Mouse (Mus musculus): ENCODE measurements around the gene Entpd1.
"Not testable (repeated sequence)": the region's sequence is repeated elsewhere in the genome, so short reads cannot be mapped to it uniquely, and the experiment has no call there.

Entpd1 gene

GRCm38 (mm10) chr19:40611830-40612506, at the start of gene Entpd1, which contains the start of gene Tctn3:
TSS of gene Entpd1 (plus strand) at chr19:40612366.
TSS of gene Tctn3 (minus strand) at chr19:40612233.
- DNase-seq: peak; percentile 93

DNA sequence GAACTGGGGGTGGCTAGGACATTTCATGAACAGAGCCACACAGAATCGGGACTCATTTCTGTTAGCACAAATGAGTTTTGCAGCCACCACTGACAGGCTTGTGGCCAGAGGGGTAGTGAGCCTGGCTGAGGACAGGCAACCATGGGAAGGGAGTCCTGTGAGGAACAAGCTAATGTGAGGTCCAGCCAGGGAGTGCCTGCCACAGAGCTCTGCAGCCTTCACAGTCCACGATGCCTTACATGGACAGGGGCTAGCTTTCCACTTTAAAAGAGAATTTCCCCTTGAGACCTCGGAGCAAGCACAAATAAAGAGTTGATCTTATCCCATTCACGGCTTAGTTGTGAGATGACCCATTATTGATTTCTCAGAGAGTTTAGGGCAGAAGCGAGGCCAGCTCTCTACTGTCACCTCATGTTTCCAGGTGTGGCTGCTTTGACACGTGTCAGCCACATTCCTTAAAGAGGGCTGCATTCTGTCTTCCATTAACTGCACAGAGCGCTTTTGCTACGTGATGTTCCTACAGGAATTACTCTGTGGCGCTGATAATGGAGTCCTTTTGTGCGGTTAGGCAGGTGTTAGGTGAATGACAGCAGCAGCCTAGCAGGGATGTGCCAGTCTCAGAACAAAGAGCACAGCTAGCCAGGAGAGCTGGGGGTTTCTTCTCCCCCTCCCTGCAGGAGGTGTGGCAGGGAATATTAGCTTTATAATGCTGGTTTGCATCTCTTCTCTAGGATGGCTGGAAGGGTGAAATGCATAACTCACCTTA, 48.1 kb upstream of the Entpd1 start:
- DNase-seq: no peak

GRCm38 (mm10) chr19:40567616-40568015, 44.5 kb upstream of the Entpd1 start:
- DNase-seq: no peak

GRCm38 (mm10) chr19:40570726-40571125, 41.4 kb upstream of the Entpd1 start:
- DNase-seq: peak; percentile 66

DNA sequence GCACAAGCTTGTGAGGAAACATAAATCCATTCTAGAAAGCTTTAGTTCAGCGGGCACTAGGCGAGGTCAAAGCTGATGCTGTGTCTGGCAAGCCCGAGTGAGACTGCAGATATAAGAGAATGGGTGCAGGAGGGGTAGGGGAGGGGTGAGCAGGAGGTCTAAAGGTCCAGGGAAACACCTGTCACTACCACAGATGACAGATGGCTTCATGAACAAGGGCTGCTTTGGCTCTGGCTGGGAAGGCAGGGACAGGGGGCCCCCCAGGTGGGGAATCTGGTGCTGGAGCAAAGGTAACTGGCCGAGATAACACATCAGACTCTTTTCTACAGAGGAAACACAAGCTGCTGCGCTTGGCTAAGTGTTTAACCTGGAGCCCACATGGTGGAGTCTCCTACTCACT, 36.7 kb upstream of the Entpd1 start:
- DNase-seq: no peak

GRCm38 (mm10) chr19:40580902-40581301, 31.3 kb upstream of the Entpd1 start:
- DNase-seq: no peak

DNA sequence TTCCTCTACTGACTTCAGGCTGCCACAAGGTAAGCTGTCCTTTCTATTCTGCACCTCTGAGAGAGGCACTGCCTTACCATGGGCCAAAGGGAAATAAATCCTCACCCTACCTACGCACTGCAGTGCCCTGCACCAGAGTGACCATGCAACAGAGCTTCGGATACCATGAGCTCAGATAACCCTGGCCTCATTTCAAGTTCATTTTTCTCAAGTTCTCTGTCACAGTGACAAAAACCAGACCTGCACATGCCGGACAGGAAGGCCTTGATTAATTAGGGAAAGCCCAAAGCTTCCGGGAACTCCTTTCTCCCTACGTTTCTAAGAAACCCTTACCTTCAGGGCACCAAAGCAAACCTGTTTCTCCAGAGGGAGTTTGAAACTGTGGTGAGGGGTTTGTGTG, 30.5 kb upstream of the Entpd1 start:
- DNase-seq: no peak

DNA sequence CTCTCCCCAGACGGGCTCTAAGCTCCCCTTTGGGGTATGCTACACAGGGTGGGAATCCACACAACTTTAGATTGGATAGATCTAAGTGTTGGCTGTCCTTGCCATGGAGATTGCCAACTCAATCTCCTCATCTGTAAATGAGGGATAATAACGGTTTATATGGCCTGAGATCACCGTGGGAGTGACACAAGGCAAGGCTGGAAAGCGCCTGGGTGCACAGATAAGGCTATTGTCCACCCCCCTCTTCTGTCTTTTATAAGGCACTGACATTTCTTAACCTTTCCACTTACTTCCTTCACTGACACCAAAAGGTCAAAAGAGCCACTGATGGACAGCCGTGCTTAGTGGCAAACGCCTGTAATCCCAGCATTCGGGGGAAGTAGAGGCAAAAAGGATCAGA, 25.3 kb upstream of the Entpd1 start:
- DNase-seq: no peak

GRCm38 (mm10) chr19:40587491-40588292, 24.5 kb upstream of the Entpd1 start:
- no peak for DNase-seq

GRCm38 (mm10) chr19:40588293-40588654, 23.9 kb upstream of the Entpd1 start, which contains the start of gene Aldh18a1:
TSS of gene Aldh18a1 (minus strand) at chr19:40588463.
- DNase-seq: peak; percentile 87

DNA sequence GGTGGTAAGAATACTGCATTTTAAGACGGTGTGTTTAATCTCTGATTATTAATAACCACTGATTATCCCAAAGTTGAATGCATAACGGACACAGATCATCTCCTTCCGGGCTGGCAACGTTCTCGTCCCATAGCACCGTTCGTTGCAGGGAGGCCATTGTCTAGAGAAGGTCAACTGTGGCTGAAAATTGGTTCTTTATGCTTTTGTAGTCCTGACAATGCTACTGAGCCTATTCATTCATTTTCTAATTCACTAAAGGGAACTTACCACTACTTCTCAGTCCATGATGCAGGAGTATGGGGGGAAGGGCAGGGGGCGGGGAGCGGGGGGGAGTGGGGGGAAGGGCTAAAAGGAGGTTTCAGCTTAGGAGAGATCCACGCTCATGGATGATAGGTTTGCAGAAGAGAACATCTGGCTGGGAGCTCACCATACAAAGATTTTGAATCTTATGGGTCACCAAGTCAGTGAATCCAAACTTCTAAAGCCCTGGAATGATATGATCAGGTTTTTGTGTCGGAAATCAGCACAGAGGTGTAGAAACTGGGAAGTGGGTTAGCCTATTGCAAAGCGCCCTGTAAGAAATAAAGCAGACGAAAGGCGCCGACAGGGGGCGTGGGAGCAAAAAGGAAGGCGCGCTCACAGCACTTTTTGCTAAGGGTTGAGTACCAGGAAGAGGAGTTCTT, 23.2 kb upstream of the Entpd1 start:
- DNase-seq: peak; percentile 90

DNA sequence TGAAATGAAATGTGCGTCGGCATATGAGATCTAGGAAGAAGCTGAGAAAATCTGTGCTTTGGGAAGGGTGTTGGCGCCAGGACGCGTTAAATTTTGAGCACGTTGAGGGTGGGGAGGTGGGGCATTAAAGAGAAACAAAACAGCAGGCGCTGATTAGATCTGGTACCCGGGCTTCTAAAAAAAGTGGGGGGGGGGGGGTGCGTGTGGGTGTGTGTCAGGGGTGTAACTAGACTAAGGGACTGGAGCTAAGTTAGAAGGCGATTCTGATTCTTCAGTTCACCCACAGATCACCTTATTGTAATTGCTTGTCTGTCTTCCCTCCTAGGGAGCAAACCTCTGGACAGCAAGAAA, 22.7 kb upstream of the Entpd1 start:
- DNase-seq: no peak

GRCm38 (mm10) chr19:40595231-40595630, 16.9 kb upstream of the Entpd1 start:
- DNase-seq: no peak

DNA sequence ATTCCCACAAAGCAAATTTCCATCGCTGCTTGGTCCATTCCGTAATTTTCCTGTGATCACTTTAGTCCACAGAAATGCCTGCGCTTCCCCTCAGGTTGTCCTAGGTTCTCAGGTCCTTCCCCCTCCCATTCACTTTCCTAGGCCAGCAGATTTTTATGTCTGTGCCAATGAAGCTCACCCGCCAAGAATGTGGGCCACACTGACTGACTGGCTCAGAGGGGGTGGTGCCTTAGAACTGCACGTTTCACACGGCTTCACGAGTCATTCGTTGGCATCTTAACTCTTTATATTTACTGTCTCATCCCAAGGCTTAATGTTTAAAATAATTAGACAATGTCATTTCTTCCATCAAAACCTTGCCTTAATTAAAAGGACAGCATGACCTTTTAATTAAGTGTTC, 16.3 kb upstream of the Entpd1 start:
- no peak for DNase-seq

- not testable (repeated sequence) for DNase-seq
Observed at GRCm38 (mm10) chr19:40600846-40601245, 11.3 kb upstream of the Entpd1 start.

DNA sequence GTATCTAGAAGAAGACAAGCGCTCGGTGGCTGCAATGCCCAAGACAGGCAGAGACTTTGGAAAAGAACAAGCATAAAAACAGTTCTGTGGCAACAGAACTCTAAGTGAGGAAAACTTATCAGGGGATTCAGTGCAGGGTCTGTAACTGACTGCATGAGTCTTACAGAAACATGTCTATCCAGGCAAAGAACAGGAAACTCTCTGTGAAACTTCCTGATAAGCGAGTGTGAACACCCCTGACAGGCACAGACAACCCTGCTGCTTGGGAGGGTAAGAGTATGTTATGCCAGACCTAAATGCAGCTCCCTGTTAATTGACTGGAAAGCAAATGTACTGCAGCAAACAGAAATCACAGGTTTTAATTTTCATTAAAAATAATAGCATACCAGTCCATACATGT, 10.3 kb upstream of the Entpd1 start:
- no peak for DNase-seq

GRCm38 (mm10) chr19:40605189-40605588, 7.0 kb upstream of the Entpd1 start:
- no peak for DNase-seq

GRCm38 (mm10) chr19:40607676-40608075, 4.5 kb upstream of the Entpd1 start:
- no peak for DNase-seq

GRCm38 (mm10) chr19:40614811-40615210, 2.6 kb downstream of the Entpd1 start:
- no peak for DNase-seq

DNA sequence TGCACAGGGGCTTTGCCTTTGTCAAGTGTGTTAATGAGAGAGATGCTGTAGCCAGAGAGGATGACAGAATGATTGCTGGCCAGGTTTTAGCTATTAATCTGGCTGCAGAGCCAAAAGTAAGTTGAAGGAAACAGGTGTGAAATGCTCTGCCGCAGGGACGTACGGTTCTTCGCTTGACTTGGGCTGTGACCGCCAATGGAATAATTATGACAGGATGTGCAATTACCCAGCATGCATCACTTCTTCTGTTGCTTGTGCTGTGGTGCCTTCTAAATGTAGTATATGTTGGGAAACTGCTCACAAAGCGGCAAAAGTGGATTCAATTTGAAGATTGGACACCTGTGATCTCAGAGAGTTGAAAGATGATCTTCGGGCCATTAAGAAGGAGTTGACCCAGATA, 3.9 kb downstream of the Entpd1 start:
- no peak for DNase-seq

DNA sequence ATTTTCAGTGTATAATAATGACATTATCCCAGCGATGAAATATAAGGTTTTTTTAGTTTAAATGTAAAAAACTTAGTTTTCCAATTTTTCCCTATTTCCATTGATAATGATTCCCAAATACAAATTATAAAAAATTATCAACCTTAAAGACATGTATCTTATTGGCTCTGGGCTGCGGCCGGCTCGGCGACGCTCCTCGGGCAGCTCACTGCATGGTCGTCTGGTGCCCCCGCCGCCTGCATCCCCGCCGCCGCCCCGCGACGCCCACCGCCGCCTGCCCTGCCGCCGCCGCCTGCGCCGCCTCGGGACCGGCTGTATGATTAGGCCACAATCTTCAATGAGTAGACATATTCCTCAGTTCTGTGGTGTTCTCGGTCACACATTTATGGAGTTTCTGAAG, 9.4 kb downstream of the Entpd1 start:
- not testable (repeated sequence) for DNase-seq

- DNase-seq: no peak
Observed at GRCm38 (mm10) chr19:40625935-40626334, 13.8 kb downstream of the Entpd1 start.

DNA sequence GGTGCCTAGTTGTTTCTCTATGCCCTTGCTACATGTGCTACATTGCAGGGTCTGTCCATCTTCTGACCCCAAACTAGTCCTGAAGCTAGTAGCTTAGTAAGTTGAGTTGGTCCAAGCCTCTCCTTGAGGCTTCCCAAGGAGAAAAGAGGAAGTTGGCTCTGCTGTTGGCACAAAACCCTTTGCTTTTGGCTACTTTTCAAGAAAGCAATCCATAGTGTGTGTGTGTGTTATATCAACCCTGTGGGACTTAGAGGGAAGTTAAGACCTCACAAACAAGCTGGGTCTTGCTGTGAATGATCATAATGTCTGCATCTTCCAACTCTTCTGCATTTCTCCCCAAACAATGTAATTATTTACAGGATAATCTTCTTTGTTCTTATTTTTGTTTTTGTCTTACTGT, 16.8 kb downstream of the Entpd1 start:
- no peak for DNase-seq
